Mouse (Mus musculus): ENCODE measurements around the gene Pmf1. TPM values are rescaled to one million over a fixed set of nuclear protein-coding genes. Genes with fewer than 3 reads are reported as not detected.

Gene Pmf1
- 10 to 100 TPM; 10.3 to 11.5 TPM for total RNA-seq (2021)

- intact Hi-C loops (cut with DNase I), result no loop called here
- peak; percentile 82 to 96 for DNase-seq (ENCODE audit: extremely low spot score in 1 of 2, low spot score in 2 of 2)
Observed at GRCm38 (mm10) chr3:88409741-88410644, at the start of gene Pmf1. TSS of gene Pmf1 (minus strand) at chr3:88410331.

GRCm38 (mm10) chr3:88458778-88459219 lies 48.7 kb upstream of the Pmf1 start:
- DNase-seq (ENCODE audit: extremely low spot score in 1 of 2, low spot score in 2 of 2), result peak; percentile 33 to 62
- intact Hi-C loops (cut with DNase I), result no loop called here

- no peak for DNase-seq (ENCODE audit: extremely low spot score in 1 of 2, low spot score in 2 of 2)
- intact Hi-C loops (cut with DNase I), result no loop called here
Observed at GRCm38 (mm10) chr3:88456746-88457532, 46.8 kb upstream of the Pmf1 start.

- intact Hi-C loops (cut with DNase I), result no loop called here
- no peak for DNase-seq (ENCODE audit: extremely low spot score in 1 of 2, low spot score in 2 of 2)
Observed at GRCm38 (mm10) chr3:88456313-88456712, 46.2 kb upstream of the Pmf1 start.

- intact Hi-C loops (cut with DNase I), result no loop called here
- no peak for DNase-seq (ENCODE audit: extremely low spot score in 1 of 2, low spot score in 2 of 2)
Observed at GRCm38 (mm10) chr3:88455588-88456264, 45.6 kb upstream of the Pmf1 start.

GRCm38 (mm10) chr3:88454762-88455587 lies 44.8 kb upstream of the Pmf1 start:
- DNase-seq (ENCODE audit: extremely low spot score in 1 of 2, low spot score in 2 of 2), result no peak
- intact Hi-C loops (cut with DNase I), result no loop called here

GRCm38 (mm10) chr3:88453986-88454385 lies 43.9 kb upstream of the Pmf1 start:
- DNase-seq (ENCODE audit: extremely low spot score in 1 of 2, low spot score in 2 of 2), result no peak
- intact Hi-C loops (cut with DNase I), result no loop called here

GRCm38 (mm10) chr3:88453369-88453768 lies 43.2 kb upstream of the Pmf1 start:
- DNase-seq (ENCODE audit: extremely low spot score in 1 of 2, low spot score in 2 of 2), result no peak
- intact Hi-C loops (cut with DNase I), result no loop called here

GRCm38 (mm10) chr3:88452716-88453115 lies 42.6 kb upstream of the Pmf1 start:
- DNase-seq (ENCODE audit: extremely low spot score in 1 of 2, low spot score in 2 of 2), result no peak
- intact Hi-C loops (cut with DNase I), result no loop called here

- intact Hi-C loops (cut with DNase I), result no loop called here
- no peak for DNase-seq (ENCODE audit: extremely low spot score in 1 of 2, low spot score in 2 of 2)
Observed at GRCm38 (mm10) chr3:88452246-88452645, 42.1 kb upstream of the Pmf1 start.

- DNase-seq (ENCODE audit: extremely low spot score in 1 of 2, low spot score in 2 of 2), result peak in 1 of 2 experiments; percentile 30
- intact Hi-C loops (cut with DNase I), result no loop called here
Observed at GRCm38 (mm10) chr3:88450379-88451131, 40.4 kb upstream of the Pmf1 start.

- peak in 1 of 2 experiments; percentile 59 for DNase-seq (ENCODE audit: extremely low spot score in 1 of 2, low spot score in 2 of 2)
- intact Hi-C loops (cut with DNase I), result no loop called here
Observed at GRCm38 (mm10) chr3:88449395-88450023, 39.4 kb upstream of the Pmf1 start.

GRCm38 (mm10) chr3:88448443-88448842 lies 38.3 kb upstream of the Pmf1 start:
- intact Hi-C loops (cut with DNase I), result no loop called here
- DNase-seq (ENCODE audit: extremely low spot score in 1 of 2, low spot score in 2 of 2), result no peak

- DNase-seq (ENCODE audit: extremely low spot score in 1 of 2, low spot score in 2 of 2), result peak in 1 of 2 experiments; percentile 15
- intact Hi-C loops (cut with DNase I), result no loop called here
Observed at GRCm38 (mm10) chr3:88447676-88448183, 37.6 kb upstream of the Pmf1 start.

- intact Hi-C loops (cut with DNase I), result no loop called here
- DNase-seq (ENCODE audit: extremely low spot score in 1 of 2, low spot score in 2 of 2), result peak in 1 of 2 experiments; percentile 38
Observed at GRCm38 (mm10) chr3:88446471-88447123, 36.5 kb upstream of the Pmf1 start.

- no peak for DNase-seq (ENCODE audit: extremely low spot score in 1 of 2, low spot score in 2 of 2)
- intact Hi-C loops (cut with DNase I), result no loop called here
Observed at GRCm38 (mm10) chr3:88442888-88443287, 32.8 kb upstream of the Pmf1 start.

- no peak for DNase-seq (ENCODE audit: extremely low spot score in 1 of 2, low spot score in 2 of 2)
- intact Hi-C loops (cut with DNase I), result no loop called here
Observed at GRCm38 (mm10) chr3:88442488-88442887, 32.4 kb upstream of the Pmf1 start.
